Mouse (Mus musculus) cerebellum, adult 2 months (tissue): ENCODE results near the gene Pgc. TPM values are rescaled to one million over a fixed set of nuclear protein-coding genes. Genes with fewer than 3 reads are reported as not detected.

Experiments used
- DNase-seq, 2 experiments: peaks; one replicate each; pipeline ENCODE4 v3.0.0; 2021
- H3K27ac ChIP-seq: fragments of 200-500 bp; 2 replicates; pipeline ENCODE4 v1.5.1; 2012; ENCODE audit warnings: low read length, control low read depth, inconsistent platforms; ENCODE audit not compliant: insufficient read depth
- H3K27me3 ChIP-seq: fragments of 200-500 bp; 2 replicates; pipeline ENCODE4 v1.6.1; 2012; ENCODE audit warnings: inconsistent platforms, mild to moderate bottlenecking, low read length, moderate library complexity; ENCODE audit not compliant: control insufficient read depth, insufficient read depth
- H3K4me1 ChIP-seq: fragments of 200-500 bp; 2 replicates; pipeline ENCODE4 v1.6.1; 2011; ENCODE audit warnings: low read length; ENCODE audit not compliant: control insufficient read depth, insufficient read depth
- H3K4me3 ChIP-seq: fragments of 200-500 bp; replicated peaks from 2 replicates; pipeline ENCODE3; 2011; ENCODE audit warnings: mild to moderate bottlenecking, low read depth, low read length, control low read depth; ENCODE audit not compliant: insufficient read depth
- CTCF ChIP-seq: fragments of 200-500 bp; IDR thresholded peaks from 2 replicates; pipeline ENCODE4 v1.5.1; 2011; ENCODE audit warnings: low read depth, mild to moderate bottlenecking, control low read depth, low read length, moderate library complexity, borderline replicate concordance; ENCODE audit not compliant: insufficient read depth
- POLR2A ChIP-seq: fragments of 200-500 bp; IDR thresholded peaks from 2 replicates; pipeline ENCODE4 v1.6.1; 2011; ENCODE audit warnings: low read length, control low read depth, borderline replicate concordance; ENCODE audit not compliant: insufficient read depth
- WGBS: fragments of 180-500 bp; shearing (Covaris S2); methylation state at CpG from one replicate; pipeline ENCODE4 v1.1.7; 2018; 5-methylcytosine and 5-hydroxymethylcytosine counted together
- polyA plus RNA-seq: library from polyadenylated mRNA; depleted of rRNA; stranded (reverse); fragments of >200 nt; gene quantifications from 2 replicates; pipeline ENCODE4 v1.2.3, GENCODE M21; 2012

The Pgc gene
- polyA plus RNA-seq, 1 experiment, result 0.31 TPM

GRCm38 (mm10) chr17:47754246-47754645 is 27.6 kb downstream of the Pgc start:
- H3K4me3 ChIP-seq, result no peak overlapping the region
- no peak overlapping the region for H3K27ac ChIP-seq
- WGBS, result 77% methylated on average over 13 of the region's 13 CpGs
- DNase-seq, result no peak
- TF ChIP-seq POLR2A (no peak), CTCF (no peak)
- no peaks in the 10 kb centered on the region for H3K27me3 ChIP-seq
- peaks cover 21% of the 10 kb centered on the region for H3K4me1 ChIP-seq

- Histone ChIP-seq H3K4me1 (peaks cover 38% of the 10 kb centered on the region), H3K27ac (no peak overlapping the region), H3K27me3 (no peaks in the 10 kb centered on the region), H3K4me3 (no peak overlapping the region)
- DNase-seq, result no peak
- 37% methylated on average over 6 of the region's 6 CpGs for WGBS
- TF ChIP-seq CTCF, result no peak
- no peak for TF ChIP-seq POLR2A
Observed at GRCm38 (mm10) chr17:47756366-47756765, 29.7 kb downstream of the Pgc start.

GRCm38 (mm10) chr17:47757056-47757610 is 30.5 kb downstream of the Pgc start:
- no peak for DNase-seq
- H3K27me3 ChIP-seq, result no peaks in the 10 kb centered on the region
- H3K4me1 ChIP-seq, result peaks cover 40% of the 10 kb centered on the region
- no peak for TF ChIP-seq POLR2A
- TF ChIP-seq CTCF, result no peak
- H3K27ac ChIP-seq, result no peak overlapping the region
- no peak overlapping the region for H3K4me3 ChIP-seq
- 83% methylated on average over 7 of the region's 7 CpGs for WGBS

DNA sequence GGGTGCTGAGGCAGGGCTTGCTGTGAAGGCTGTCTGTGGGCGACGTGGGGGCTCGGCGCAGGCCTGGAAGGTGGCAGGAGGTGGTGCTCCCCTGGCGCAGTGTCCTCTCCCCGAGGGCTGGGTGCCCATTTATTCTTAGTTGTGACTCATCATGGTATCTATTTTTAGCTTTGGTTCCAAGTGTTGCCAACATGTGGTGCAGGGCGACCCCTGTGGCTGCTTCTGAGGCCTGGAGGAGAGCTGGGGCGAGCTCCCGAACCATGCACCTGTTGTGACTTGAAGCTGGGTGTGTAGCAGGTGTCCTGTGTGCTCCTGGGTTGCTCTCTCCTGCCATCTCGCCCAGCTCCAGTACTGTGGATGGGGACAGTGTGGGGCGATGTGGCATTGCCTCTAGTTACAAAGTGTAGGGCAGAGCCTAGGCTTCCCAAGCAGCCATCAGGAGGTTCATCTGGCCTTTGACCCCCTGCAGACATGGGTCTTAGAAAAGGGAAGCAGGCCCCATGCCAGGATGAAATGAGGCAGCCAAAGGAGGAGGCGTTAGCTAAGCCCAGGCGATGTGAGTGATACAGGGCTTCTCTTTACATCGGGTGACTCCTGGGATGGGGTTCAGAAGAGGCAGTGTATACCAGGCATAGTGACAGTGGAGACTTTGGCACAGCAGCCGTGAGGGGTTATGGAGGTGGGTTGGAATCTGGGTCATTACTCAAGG is 33.2 kb downstream of the Pgc start:
- DNase-seq, result peak; percentile 68 to 78
- no peaks in the 10 kb centered on the region for H3K27me3 ChIP-seq
- peak overlapping the region; percentile 17; the same call in 1 of the 2 replicates for H3K27ac ChIP-seq
- H3K4me3 ChIP-seq, result no peak overlapping the region
- WGBS, result 17% methylated on average over 15 of the region's 15 CpGs
- peaks cover 60% of the 10 kb centered on the region for H3K4me1 ChIP-seq
- no peak for TF ChIP-seq POLR2A
- 0 out of 2 replicates have a peak, but pooled peaks have one; percentile 21 for TF ChIP-seq CTCF

GRCm38 (mm10) chr17:47762028-47762427 is 35.4 kb downstream of the Pgc start:
- peaks cover 54% of the 10 kb centered on the region for H3K4me1 ChIP-seq
- H3K27me3 ChIP-seq, result no peaks in the 10 kb centered on the region
- DNase-seq, result no peak
- 68% methylated on average over 7 of the region's 7 CpGs for WGBS
- H3K27ac ChIP-seq, result peak overlapping the region; percentile 69
- H3K4me3 ChIP-seq, result no peak overlapping the region
- TF ChIP-seq CTCF (no peak), POLR2A (no peak)

GRCm38 (mm10) chr17:47762518-47763340 is 36.1 kb downstream of the Pgc start:
- peak; percentile 68 to 76 for DNase-seq
- peaks cover 48% of the 10 kb centered on the region for H3K4me1 ChIP-seq
- no peaks in the 10 kb centered on the region for H3K27me3 ChIP-seq
- no peak for TF ChIP-seq POLR2A
- TF ChIP-seq CTCF, result no peak
- peak overlapping the region; percentile 69 for H3K27ac ChIP-seq
- 21% methylated on average over 13 of the region's 13 CpGs for WGBS
- no peak overlapping the region for H3K4me3 ChIP-seq

GRCm38 (mm10) chr17:47765986-47766385 is 39.3 kb downstream of the Pgc start:
- 65% methylated on average over 4 of the region's 4 CpGs for WGBS
- TF ChIP-seq POLR2A, result no peak
- TF ChIP-seq CTCF, result no peak
- Histone ChIP-seq H3K27ac (no peak overlapping the region), H3K4me1 (peaks cover 26% of the 10 kb centered on the region), H3K4me3 (no peak overlapping the region), H3K27me3 (no peaks in the 10 kb centered on the region)
- no peak for DNase-seq
